Mouse (Mus musculus) cerebellum, adult 18-20 months (tissue): ENCODE results near the gene Gins1.
A peak's percentile ranks its signal among the peaks of the same experiment; 100 is the strongest.
"Not testable (repeated sequence)": the region's sequence is repeated elsewhere in the genome, so short reads cannot be mapped to it uniquely, and the experiment has no call there.

Experiments
- DNase-seq, 2 experiments: peaks; one replicate each; pipeline ENCODE4 v3.0.0; 2021

The Gins1 gene

DNA sequence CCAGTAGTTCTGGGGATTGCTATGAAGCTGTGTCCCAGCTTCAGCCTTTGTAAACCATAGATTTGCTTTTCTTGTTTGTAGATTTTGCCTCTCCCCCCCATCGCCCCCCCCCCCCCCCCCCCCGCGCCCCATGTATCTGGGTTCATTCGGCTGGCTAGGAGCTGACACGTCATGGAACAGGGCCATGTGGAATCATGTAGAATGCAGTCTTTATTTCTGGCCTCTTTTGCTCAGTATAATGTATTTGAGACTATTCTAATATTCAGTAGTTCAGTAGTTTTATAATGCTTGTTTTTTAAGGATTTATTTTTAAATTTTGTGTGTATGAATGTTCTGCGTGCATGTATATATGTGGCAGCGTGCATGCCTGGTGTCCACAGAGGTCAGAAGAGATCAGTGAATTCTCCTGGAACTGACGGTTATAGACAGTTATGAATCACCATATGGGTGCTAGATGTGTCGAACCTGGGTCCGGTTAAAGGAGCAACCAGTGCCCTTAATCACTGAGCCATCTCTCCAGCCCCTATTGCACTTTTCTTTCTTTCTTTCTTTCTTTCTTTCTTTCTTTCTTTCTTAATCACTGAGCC, 5.2 kb downstream of the Gins1 start:
- DNase-seq = no peak

DNA sequence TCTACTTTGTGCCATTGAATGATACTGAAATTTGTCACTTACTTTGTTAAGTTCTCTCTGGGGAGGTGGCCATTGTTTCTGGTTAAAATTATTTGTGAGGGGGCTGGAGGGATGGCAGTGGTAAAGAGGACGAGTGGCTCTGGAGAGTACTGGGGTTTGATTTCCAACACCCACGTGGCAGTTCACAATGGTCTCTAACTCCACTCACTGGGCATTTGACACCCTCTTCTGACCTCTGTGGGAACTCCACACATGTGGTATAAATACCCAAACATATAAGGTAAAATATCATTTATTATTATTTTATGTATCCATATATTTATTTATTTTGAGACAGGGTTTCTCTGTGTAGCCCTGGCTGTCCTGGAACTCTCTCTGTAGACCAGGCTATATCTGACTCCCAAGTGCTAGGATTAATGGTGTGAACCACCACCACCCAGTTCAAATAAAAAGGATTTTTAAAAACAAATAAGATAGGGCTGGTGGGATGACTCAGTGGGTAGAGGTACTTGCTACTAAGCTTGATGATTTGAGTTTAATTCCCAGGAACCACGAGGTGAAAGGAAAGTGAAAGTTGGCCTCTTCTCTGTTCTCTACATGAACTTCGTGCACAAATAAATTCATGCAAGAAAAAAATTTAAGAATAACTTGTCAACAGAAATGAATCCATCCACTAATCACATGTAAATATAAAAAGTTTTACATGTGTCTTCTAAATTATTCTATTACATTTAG, 9.7 kb downstream of the Gins1 start:
- DNase-seq = no peak

DNA sequence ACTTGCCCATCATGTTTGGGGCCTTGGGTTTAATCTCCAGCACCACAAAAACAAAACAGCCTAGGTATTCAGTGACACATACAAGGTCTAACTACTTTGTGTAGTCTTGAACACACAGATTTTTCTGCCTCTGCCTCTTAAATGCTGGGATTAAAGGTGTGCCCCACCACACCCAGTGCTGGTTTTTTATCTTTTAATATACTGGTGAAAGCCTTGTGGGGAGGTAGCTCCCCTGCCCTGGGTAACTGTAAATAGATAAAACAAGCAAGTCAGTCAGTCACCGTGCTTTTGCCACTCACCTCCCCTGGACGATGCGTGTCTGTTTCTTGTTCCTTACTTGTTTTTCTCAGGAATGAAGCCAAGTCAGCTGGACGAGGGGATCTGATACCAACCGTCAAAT, 10.6 kb downstream of the Gins1 start:
- DNase-seq = no peak

GRCm38 (mm10) chr2:150918720-150919119, 13.5 kb downstream of the Gins1 start:
- no peak for DNase-seq

- no peak for DNase-seq
Observed at GRCm38 (mm10) chr2:150920543-150920942, 15.3 kb downstream of the Gins1 start.

GRCm38 (mm10) chr2:150921697-150922096, 16.5 kb downstream of the Gins1 start:
- DNase-seq = no peak

DNA sequence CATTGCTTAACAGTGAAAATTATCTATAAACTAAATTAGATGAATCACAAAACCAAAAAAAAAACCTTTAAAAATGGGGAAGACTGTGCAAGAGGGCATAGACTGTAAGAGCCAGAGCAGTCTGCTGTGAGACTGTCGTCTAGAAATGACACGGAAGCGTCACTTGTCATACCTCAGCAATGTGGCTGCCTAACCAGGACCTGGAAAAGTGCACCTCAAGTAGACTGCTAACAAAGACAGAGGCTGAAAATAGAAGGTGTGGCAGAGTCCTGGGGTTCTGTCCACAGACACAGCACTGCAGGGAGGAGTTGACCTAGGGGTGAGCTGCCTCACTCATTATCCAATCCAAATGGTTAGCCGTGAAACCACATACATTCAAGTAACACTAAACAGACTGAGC, 17.0 kb downstream of the Gins1 start:
- DNase-seq = no peak

DNA sequence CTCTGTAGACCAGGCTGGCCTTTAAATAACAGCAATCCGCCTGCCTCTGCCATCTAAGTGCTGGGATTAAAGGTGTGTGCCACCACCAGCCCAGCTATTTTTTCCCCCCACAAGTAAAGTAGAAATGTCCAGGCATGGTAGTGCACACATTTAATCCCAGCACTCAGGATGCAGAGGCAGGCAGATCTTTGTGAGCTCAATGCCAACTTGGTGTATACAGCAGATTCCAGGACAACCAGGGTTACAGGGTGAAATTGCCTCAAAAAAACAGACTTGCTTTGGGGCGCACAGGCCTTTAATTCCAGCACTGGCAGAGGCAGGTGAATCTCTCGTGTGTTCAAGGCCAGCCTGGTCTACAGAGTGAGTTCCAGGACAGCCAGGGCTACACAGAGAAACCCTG, 17.8 kb downstream of the Gins1 start:
- DNase-seq = no peak

DNA sequence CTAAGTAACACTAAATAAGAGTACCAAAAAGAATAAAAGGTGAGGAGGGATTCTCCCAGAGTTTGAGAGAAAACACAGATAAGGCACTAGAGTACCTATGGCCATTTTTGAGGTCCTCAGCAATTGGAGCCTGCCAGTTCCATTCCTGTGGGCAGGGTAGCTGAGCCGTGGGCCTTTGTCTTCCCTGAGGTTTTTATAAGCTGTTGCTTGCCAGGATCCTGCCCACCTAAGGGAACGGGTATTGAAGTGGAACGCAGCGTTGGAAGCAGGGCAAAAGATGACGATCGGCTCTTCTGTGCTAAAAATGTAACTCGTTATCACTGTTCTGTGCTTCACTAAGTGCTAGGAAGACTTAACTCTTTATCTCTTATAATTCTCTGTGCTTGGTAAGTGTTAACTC, 18.3 kb downstream of the Gins1 start:
- DNase-seq = no peak

DNA sequence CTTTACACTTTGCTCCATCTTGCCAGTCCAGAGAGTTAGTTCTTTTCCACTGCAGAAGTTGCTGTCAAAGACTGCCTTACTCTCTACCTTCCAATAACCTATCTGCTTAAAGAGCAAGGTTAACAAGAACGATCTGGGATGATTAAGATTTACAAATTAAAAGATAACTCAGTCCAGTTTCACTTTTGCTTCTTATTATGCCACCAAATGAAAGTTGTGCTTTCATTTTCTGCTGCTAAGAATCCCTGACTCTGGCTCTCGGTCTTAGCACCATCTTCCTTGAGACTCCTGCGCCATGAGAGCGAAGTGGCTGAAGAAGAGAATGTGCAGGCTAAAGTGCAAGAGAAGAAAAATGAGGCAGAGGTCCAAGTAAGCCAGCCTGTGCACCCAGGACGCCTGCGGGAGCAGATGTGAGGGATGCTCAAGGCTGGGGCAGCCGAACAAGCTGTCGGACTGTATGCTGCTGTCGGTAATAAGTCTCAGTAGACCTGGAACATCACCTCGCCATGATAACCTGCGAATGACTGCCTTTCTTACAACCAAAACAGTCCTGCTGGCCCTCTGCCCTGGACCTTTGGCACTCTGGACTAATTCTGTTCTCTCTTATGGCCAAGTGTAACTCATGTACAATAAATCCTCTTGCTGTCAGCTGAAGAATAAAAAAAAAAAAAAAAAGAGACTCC, 22.0 kb downstream of the Gins1 start:
- DNase-seq = peak; percentile 56 to 57

GRCm38 (mm10) chr2:150929156-150929555, 24.0 kb downstream of the Gins1 start:
- peak; percentile 58 to 61 for DNase-seq

GRCm38 (mm10) chr2:150930806-150931205, 25.6 kb downstream of the Gins1 start:
- no peak for DNase-seq

DNA sequence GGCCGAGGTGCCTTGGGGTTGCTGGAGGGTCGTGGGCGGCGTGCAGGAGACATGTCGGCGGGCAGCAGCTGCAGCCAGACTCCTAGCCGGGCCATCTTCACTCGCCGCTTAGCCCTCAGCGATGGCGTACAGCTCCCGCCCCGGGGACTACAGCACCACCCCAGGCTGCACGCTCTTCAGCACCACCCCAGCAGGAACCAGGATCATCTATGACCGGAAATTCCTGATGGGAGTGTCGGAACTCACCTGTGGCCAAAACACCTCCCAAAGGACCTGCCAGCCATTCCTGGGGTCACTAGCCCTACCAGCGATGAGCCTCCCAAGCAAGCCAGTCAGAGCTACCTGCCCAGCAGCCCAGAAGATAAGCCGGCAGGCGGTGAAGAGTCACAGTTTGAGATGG, 28.3 kb downstream of the Gins1 start:
- no peak for DNase-seq

GRCm38 (mm10) chr2:150934659-150935058, 29.5 kb downstream of the Gins1 start:
- no peak for DNase-seq

GRCm38 (mm10) chr2:150944017-150944416, 38.8 kb downstream of the Gins1 start:
- DNase-seq = no peak

DNA sequence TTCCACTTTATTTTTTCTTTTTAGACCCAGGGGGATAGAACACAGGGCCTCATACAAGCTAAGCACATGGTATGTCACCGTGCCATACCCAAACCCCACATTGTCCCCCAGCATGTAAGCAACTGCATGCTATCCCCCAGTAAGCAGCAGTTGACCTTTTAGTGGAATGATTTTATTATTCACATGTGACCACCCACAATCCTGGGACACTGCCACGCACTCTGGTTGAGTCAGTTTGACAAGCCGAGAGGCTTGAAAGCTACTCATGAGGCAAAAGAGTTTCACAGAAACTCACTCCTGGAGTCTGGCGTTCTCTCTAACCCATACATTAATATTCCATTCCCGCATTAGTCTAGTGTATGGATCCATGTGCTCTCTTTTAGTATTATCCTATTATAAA, 42.1 kb downstream of the Gins1 start:
- not testable (repeated sequence) for DNase-seq

- not testable (repeated sequence) for DNase-seq
Observed at GRCm38 (mm10) chr2:150947880-150948611, 42.8 kb downstream of the Gins1 start.

- DNase-seq = no peak
Observed at GRCm38 (mm10) chr2:150948786-150949185, 43.6 kb downstream of the Gins1 start.

GRCm38 (mm10) chr2:150949652-150950051, 44.5 kb downstream of the Gins1 start:
- DNase-seq = no peak

DNA sequence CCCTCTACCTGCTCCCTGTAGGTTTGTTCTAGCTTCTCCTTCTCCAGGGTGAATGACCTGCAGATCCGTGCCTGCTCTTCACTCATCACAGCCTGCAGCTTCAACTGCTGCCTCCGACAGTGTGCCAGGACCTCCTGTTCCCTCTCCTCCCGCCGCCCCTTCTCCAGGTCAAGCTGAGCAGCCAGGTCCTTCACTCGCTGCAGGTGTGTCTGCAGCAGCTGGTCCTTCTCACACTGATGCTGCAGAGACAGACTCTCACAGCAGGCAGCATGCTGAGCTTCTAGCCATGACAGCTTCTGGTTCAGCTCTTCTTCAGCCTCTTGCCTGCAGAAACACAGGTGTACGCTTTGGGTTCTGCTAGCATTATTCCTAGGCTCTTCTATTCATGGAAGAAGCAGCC, 44.9 kb downstream of the Gins1 start:
- DNase-seq = no peak

DNA sequence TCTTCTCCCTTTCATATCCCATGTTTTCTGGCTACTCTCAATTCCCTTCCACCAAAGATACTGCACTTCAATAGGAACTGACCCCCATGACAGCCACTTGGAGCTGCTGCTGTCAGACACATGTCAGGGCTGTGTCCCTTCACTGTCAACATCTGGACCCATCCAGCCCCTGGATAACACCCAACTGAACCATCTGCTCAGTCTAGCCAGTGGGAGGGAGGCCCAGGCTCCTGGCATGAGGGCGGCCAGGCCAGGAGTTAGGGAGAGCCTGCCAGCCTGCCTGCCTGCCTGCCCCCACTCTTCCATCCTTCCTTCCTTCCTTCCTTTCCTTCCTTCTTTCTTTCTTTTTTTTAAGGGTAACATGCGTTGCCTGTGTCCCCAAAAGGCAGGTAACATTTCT, 46.0 kb downstream of the Gins1 start:
- no peak for DNase-seq

DNA sequence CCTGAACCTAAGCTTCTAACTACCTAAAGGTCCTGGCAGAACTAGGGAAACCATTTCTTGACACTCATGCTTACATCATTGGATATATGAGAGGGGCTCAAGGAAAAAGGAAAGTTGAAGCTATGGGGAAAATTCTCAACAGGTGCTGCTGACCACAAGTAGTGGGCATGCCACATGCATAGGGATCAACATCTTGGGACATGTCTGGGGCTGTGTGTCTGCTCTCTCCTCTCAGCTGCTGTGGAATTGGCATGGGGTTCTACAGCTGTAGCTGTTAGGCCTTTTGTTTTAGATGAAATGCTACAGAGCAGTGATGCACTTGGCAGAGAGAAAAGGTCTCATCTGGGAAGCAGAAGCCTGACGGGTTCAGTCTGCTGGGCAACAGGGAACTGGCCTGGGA, 50.7 kb downstream of the Gins1 start:
- no peak for DNase-seq

DNA sequence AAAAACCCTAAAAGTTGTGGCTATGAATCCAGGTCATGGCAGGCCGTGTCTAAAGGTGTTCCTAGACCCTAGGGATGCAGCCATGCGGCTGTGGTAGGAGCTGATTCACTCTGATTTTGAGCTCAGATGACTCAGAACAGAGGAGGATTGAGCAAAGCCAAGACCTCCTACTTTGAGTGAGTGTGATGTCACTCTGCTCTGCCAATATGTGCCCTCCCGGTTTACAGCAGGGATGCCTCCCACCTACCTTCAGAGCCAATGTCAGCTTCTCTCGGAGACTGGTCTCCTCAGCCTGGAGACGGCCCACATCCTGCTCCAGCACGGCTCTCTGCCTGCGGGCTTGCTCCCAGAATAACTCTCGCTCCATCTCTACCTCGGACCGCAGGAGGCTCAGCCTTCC, 54.3 kb downstream of the Gins1 start:
- no peak for DNase-seq

DNA sequence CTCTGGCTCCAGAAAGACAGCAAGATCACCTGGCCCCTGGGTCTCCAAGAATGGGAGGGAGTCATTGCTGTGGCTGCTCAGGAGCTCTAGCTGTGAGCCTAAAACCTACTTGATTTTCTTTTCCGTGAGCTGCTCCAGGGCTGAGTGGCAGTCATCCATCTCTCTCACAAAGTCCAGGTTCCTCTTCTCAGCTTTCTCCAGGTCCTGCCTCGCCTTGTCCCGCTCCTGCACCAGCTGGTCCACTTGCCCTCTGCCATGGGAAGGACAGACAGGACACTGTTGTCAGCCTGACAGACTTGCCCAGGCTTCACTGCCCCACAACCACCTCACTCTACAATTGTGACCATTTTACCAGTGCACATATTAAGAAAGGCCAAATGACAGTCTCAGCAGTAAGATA, 58.0 kb downstream of the Gins1 start:
- no peak for DNase-seq
